Mouse (Mus musculus) megakaryocyte progenitor cell, adult 5-6 weeks (primary cell): Measurements from ENCODE around the gene Ly6g5b. TPM values are rescaled to one million over a fixed set of nuclear protein-coding genes. Genes with fewer than 3 reads are reported as not detected.

Experiments used
- ATAC-seq: replicated peaks from 2 replicates; pipeline ENCODE4 v1.8.0; 2016; ENCODE audit warnings: mild to moderate bottlenecking, moderate TSS enrichment, inconsistent platforms; ENCODE audit not compliant: poor library complexity
- total RNA-seq, 2 experiments: library from RNA; stranded (forward) in 1 of 2; stranded (reverse) in 1 of 2; fragments of 157-497, 149-512 nt in 1 of 2; fragments of 200-1000 nt in 1 of 2; gene quantifications; 2 replicates each; pipeline versions ENCODE4 v1.2.3 to v1.2.4; 2015 to 2017

The Ly6g5b gene
- total RNA-seq (2015) (0.84 and 1.4 TPM in 2 replicates), total RNA-seq (2017) (0.27 and 0.92 TPM in 2 replicates)

GRCm38 (mm10) chr17:35115046-35116019 is at the start of gene Ly6g5b:
Gene Ly6g5b (minus strand): TSS chr17:35115428.
- peak; percentile 73 for ATAC-seq

GRCm38 (mm10) chr17:35164218-35164567 is 49.0 kb upstream of the Ly6g5b start:
- ATAC-seq, result no peak

- no peak for ATAC-seq
Measured at GRCm38 (mm10) chr17:35163326-35164081, 48.3 kb upstream of the Ly6g5b start.

- ATAC-seq, result no peak
Measured at GRCm38 (mm10) chr17:35162730-35163129, 47.5 kb upstream of the Ly6g5b start.

- no peak for ATAC-seq
Measured at GRCm38 (mm10) chr17:35162121-35162520, 46.9 kb upstream of the Ly6g5b start.

GRCm38 (mm10) chr17:35161421-35161820 is 46.2 kb upstream of the Ly6g5b start:
- no peak for ATAC-seq

GRCm38 (mm10) chr17:35159638-35160037 is 44.4 kb upstream of the Ly6g5b start:
- no peak for ATAC-seq

- no peak for ATAC-seq
Measured at GRCm38 (mm10) chr17:35158850-35159593, 43.8 kb upstream of the Ly6g5b start.

GRCm38 (mm10) chr17:35157661-35158175 is 42.5 kb upstream of the Ly6g5b start:
- ATAC-seq, result no peak

GRCm38 (mm10) chr17:35157254-35157653 is 42.0 kb upstream of the Ly6g5b start:
- ATAC-seq, result no peak

- no peak for ATAC-seq
Measured at GRCm38 (mm10) chr17:35156461-35157200, 41.4 kb upstream of the Ly6g5b start.

- ATAC-seq, result no peak
Measured at GRCm38 (mm10) chr17:35155451-35155850, 40.2 kb upstream of the Ly6g5b start.

- no peak for ATAC-seq
Measured at GRCm38 (mm10) chr17:35154616-35155015, 39.4 kb upstream of the Ly6g5b start.

GRCm38 (mm10) chr17:35153931-35154330 is 38.7 kb upstream of the Ly6g5b start:
- no peak for ATAC-seq

- ATAC-seq, result no peak
Measured at GRCm38 (mm10) chr17:35153077-35153476, 37.8 kb upstream of the Ly6g5b start.

GRCm38 (mm10) chr17:35152121-35152520 is 36.9 kb upstream of the Ly6g5b start:
- no peak for ATAC-seq

GRCm38 (mm10) chr17:35147922-35148639 is 32.9 kb upstream of the Ly6g5b start:
- no peak for ATAC-seq

- ATAC-seq, result no peak
Measured at GRCm38 (mm10) chr17:35147348-35147747, 32.1 kb upstream of the Ly6g5b start.

GRCm38 (mm10) chr17:35146139-35146538 is 30.9 kb upstream of the Ly6g5b start:
- no peak for ATAC-seq
